Mouse (Mus musculus): ENCODE measurements at regions not wholly inside any gene's neighbourhood (a gene's known extent, or its start where the extent isn't known, plus 50 kb on each side); places are given as distances from the start of the nearest gene placed in this dataset.

DNA sequence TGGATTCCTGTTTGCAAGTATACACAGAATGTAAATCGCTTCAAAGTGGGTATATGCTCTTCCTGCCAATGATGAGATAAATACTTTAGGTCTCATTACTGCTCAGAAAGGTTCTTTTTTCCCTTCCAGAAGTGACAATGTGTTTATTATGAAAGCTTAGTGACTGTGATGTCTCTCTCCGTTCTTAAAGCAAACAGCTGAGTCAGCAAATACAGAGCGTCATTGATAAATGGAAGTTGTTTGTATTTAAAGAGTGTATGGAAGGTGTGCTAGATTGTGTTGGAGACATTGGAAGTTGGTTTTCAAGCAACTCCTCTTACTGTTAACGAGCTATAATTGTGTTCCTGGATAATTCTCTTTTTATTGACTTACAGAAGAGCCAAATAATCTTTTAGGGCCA, 408.0 kb downstream of the Prr30 start:
- no peak for DNase-seq
- intact Hi-C loops (cut with DNase I): no loop called here
- no peak overlapping the region for H3K4me3 ChIP-seq
- H3K4me1 ChIP-seq (ENCODE audit: control insufficient read depth, insufficient read depth, low read length): no peaks in the 10 kb centered on the region
- WGBS: 78% methylated on average over 4 of the region's 4 CpGs
- TF ChIP-seq POLR2A (IDR thresholded peaks at IDR 0.05; ENCODE audit: insufficient read depth, low read depth, low read length) (no peak), EP300 (IDR thresholded peaks at IDR 0.05; ENCODE audit: insufficient read depth, low read depth, low read length) (no peak), CTCF (IDR thresholded peaks at IDR 0.05) (no peak)
- H3K9ac ChIP-seq (ENCODE audit: low read depth, low read length): no peak overlapping the region
- H3K36me3 ChIP-seq (ENCODE audit: control insufficient read depth, insufficient read depth, low read length): no peaks in the 10 kb centered on the region
- H3K27ac ChIP-seq: no peak overlapping the region
- no peaks in the 10 kb centered on the region for H3K79me2 ChIP-seq (replicated peaks; ENCODE audit: control insufficient read depth, insufficient read depth, low read length)
- no peaks in the 10 kb centered on the region for H3K27me3 ChIP-seq (ENCODE audit: control insufficient read depth, insufficient read depth, low read length)

DNA sequence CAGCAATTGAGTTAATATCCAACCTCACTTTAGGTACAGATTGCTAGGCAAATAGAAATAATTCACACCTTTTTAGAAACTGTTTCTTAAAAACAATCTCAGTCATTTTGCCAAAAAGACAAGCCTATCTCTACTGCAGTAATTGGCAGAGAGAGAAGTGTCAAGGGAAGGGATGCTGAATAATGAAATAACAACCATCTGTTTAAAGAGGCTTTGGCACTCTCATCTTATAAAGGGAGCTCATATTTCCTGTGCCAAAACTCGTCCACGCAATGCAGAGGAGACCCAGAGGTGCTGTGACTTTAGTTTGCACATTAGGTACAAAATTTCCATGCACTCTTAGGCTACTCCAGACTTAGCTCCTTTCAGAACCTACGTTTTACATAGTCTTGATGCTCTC, 418.2 kb downstream of the Prr30 start:
- no peaks in the 10 kb centered on the region for H3K27me3 ChIP-seq (ENCODE audit: control insufficient read depth, insufficient read depth, low read length)
- DNase-seq: no peak
- no peaks in the 10 kb centered on the region for H3K79me2 ChIP-seq (replicated peaks; ENCODE audit: control insufficient read depth, insufficient read depth, low read length)
- H3K36me3 ChIP-seq (ENCODE audit: control insufficient read depth, insufficient read depth, low read length): no peaks in the 10 kb centered on the region
- intact Hi-C loops (cut with DNase I): no loop called here
- 58% methylated on average over 3 of the region's 3 CpGs for WGBS
- H3K4me1 ChIP-seq (ENCODE audit: control insufficient read depth, insufficient read depth, low read length): no peaks in the 10 kb centered on the region
- no peak overlapping the region for H3K27ac ChIP-seq
- TF ChIP-seq EP300 (IDR thresholded peaks at IDR 0.05; ENCODE audit: insufficient read depth, low read depth, low read length): no peak
- TF ChIP-seq POLR2A (IDR thresholded peaks at IDR 0.05; ENCODE audit: insufficient read depth, low read depth, low read length): no peak
- TF ChIP-seq CTCF (IDR thresholded peaks at IDR 0.05): no peak
- H3K4me3 ChIP-seq: no peak overlapping the region
- H3K9ac ChIP-seq (ENCODE audit: low read depth, low read length): no peak overlapping the region

DNA sequence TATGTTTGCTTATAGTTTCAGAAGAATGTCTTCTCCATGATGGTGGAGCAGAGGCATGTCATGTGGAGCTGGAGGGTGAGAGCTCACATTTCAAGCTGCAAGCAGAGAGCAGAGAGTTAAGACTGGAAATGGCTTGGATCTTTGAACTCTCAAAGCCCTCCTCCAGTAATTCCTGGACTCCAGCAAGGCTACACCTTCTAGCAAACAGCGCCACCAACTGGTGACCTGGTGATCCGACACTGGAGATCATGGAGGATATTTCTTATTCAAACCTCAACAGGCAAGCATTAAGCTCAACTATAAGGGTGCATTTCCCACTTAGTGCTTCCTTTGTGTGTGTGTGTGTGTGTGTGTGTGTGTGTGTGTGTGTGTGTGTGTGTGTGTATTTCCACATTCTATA, 446.2 kb downstream of the Prr30 start:
- Histone ChIP-seq H3K27ac (no peak overlapping the region), H3K79me2 (replicated peaks; ENCODE audit: control insufficient read depth, insufficient read depth, low read length) (no peaks in the 10 kb centered on the region), H3K4me3 (no peak overlapping the region), H3K36me3 (ENCODE audit: control insufficient read depth, insufficient read depth, low read length) (no peaks in the 10 kb centered on the region), H3K9ac (ENCODE audit: low read depth, low read length) (no peak overlapping the region), H3K4me1 (ENCODE audit: control insufficient read depth, insufficient read depth, low read length) (peaks cover 2% of the 10 kb centered on the region), H3K27me3 (ENCODE audit: control insufficient read depth, insufficient read depth, low read length) (no peaks in the 10 kb centered on the region)
- WGBS: 58% methylated on average over 2 of the region's 2 CpGs
- intact Hi-C loops (cut with DNase I): no loop called here
- DNase-seq: no peak
- no peak for TF ChIP-seq EP300 (IDR thresholded peaks at IDR 0.05; ENCODE audit: insufficient read depth, low read depth, low read length)
- peak; percentile 54 for TF ChIP-seq CTCF (IDR thresholded peaks at IDR 0.05)
- no peak for TF ChIP-seq POLR2A (IDR thresholded peaks at IDR 0.05; ENCODE audit: insufficient read depth, low read depth, low read length)

DNA sequence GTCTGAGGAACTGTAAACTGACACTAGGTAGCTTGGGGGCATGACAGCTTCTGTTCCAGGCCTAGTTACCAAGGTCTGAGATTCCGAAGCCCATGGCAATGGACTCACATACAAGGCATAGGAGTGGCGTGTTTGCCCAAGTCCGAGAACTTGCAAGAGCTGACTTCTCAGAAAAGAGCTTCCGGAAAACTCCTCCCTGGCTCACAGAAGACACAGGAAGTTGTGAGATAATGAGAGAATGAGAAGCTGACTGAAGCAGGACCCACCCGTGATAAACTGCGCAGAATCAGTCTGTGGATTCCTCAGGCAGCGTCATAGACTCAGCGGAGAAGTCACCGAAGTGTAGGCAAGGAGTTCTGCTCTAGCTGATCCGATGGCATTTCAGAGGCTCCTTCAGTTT, 447.4 kb downstream of the Prr30 start:
- no peak overlapping the region for H3K9ac ChIP-seq (ENCODE audit: low read depth, low read length)
- 60% methylated on average over 10 of the region's 10 CpGs for WGBS
- no peaks in the 10 kb centered on the region for H3K79me2 ChIP-seq (replicated peaks; ENCODE audit: control insufficient read depth, insufficient read depth, low read length)
- H3K4me3 ChIP-seq: no peak overlapping the region
- peaks cover 2% of the 10 kb centered on the region for H3K4me1 ChIP-seq (ENCODE audit: control insufficient read depth, insufficient read depth, low read length)
- H3K27me3 ChIP-seq (ENCODE audit: control insufficient read depth, insufficient read depth, low read length): no peaks in the 10 kb centered on the region
- H3K36me3 ChIP-seq (ENCODE audit: control insufficient read depth, insufficient read depth, low read length): no peaks in the 10 kb centered on the region
- TF ChIP-seq POLR2A (IDR thresholded peaks at IDR 0.05; ENCODE audit: insufficient read depth, low read depth, low read length) (no peak), EP300 (IDR thresholded peaks at IDR 0.05; ENCODE audit: insufficient read depth, low read depth, low read length) (no peak), CTCF (IDR thresholded peaks at IDR 0.05) (no peak)
- no peak overlapping the region for H3K27ac ChIP-seq
- intact Hi-C loops (cut with DNase I): no loop called here
- no peak for DNase-seq

DNA sequence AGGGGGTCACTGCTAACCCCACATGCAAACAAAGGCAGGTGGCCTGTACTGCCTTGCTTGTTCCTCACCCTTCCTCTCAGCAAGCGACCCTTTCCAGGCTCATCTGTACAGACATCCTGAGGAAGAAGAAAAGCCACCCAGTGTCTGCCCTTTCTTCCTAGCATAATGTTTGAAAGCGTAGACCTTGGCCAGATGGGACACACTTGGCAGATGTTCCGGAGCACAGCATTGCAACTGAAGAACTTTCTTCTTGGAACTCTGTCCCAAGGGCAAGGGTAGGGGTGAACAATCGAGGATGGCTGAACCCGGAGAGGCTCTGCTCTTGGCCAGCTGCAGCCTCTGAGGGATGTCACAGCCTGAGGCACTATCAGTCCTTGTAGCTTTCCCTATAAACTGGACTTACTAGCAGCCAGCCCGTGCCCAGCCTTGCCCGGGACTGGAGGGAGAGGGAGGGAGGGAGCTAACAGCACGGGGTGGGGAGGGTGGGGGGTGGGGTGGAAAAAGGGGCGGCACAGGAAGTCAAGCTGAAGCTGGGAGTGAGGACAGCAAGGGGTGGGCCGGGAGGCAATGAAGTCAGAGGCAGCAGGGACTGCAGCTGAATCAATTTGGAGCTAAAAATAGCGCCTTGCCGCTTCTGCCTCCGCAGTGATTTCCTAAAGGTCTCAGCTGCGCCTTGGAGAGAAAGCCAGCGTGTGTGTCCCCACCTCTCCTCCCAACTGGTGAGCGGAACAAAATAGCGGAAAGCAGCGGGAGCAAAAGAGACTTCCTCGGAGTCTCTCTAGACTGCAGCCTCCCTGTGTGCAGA, 450.2 kb downstream of the Prr30 start:
- intact Hi-C loops (cut with DNase I): loop anchor here (5.0 kb wide), 1 partner anchor 463 kb away; no protein-coding TSS in a partner anchor
- peak overlapping the region; percentile 34 for H3K9ac ChIP-seq (ENCODE audit: low read depth, low read length)
- DNase-seq: peak; percentile 73 to 84
- TF ChIP-seq POLR2A (IDR thresholded peaks at IDR 0.05; ENCODE audit: insufficient read depth, low read depth, low read length) (no peak; the same call in none of the 2 replicates), EP300 (IDR thresholded peaks at IDR 0.05; ENCODE audit: insufficient read depth, low read depth, low read length) (0 out of 2 replicates have a peak, but pooled peaks have one; percentile 58), CTCF (IDR thresholded peaks at IDR 0.05) (no peak)
- peaks cover 2% of the 10 kb centered on the region for H3K4me1 ChIP-seq (ENCODE audit: control insufficient read depth, insufficient read depth, low read length)
- no peaks in the 10 kb centered on the region for H3K79me2 ChIP-seq (replicated peaks; ENCODE audit: control insufficient read depth, insufficient read depth, low read length)
- peak overlapping the region; percentile 37 for H3K4me3 ChIP-seq
- H3K27ac ChIP-seq: peak overlapping the region; percentile 77
- no peaks in the 10 kb centered on the region for H3K27me3 ChIP-seq (ENCODE audit: control insufficient read depth, insufficient read depth, low read length)
- H3K36me3 ChIP-seq (ENCODE audit: control insufficient read depth, insufficient read depth, low read length): no peaks in the 10 kb centered on the region
- 3% methylated on average over 19 of the region's 19 CpGs for WGBS

DNA sequence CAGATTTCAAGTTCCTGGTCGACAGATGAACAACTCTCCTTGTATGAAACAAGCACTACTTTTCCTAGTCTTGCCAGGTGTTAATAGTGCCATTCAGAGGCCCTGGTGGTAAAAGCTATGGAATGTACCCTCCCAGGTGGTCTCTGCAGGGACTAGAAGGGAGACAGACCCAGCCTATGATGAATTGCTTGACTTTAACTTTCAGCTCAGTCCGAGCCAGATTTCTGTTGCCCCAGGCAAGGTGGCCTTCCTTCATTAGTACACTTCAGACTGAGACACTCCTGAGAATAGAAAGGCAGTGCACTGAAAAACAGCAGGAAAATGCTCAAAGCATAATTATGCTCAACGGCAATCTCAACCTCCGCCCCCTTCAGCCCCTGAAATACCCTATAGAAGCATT, 450.8 kb upstream of the Klf12 start:
- H3K9ac ChIP-seq (ENCODE audit: low read depth, low read length): no peak overlapping the region
- H3K4me1 ChIP-seq (ENCODE audit: control insufficient read depth, insufficient read depth, low read length): no peaks in the 10 kb centered on the region
- no peaks in the 10 kb centered on the region for H3K79me2 ChIP-seq (replicated peaks; ENCODE audit: control insufficient read depth, insufficient read depth, low read length)
- intact Hi-C loops (cut with DNase I): no loop called here
- 81% methylated on average over 4 of the region's 4 CpGs for WGBS
- DNase-seq: no peak
- no peaks in the 10 kb centered on the region for H3K27me3 ChIP-seq (ENCODE audit: control insufficient read depth, insufficient read depth, low read length)
- TF ChIP-seq POLR2A (IDR thresholded peaks at IDR 0.05; ENCODE audit: insufficient read depth, low read depth, low read length): no peak
- no peak for TF ChIP-seq EP300 (IDR thresholded peaks at IDR 0.05; ENCODE audit: insufficient read depth, low read depth, low read length)
- TF ChIP-seq CTCF (IDR thresholded peaks at IDR 0.05): no peak
- H3K36me3 ChIP-seq (ENCODE audit: control insufficient read depth, insufficient read depth, low read length): no peaks in the 10 kb centered on the region
- H3K4me3 ChIP-seq: no peak overlapping the region
- no peak overlapping the region for H3K27ac ChIP-seq

Measured in heart, adult 2 months (tissue).